Mouse (Mus musculus) liver, embryonic 16.5 days (tissue): Measurements from ENCODE around the gene Gpr152. TPM values are rescaled to one million over a fixed set of nuclear protein-coding genes. Genes with fewer than 3 reads are reported as not detected.
"Not testable (repeated sequence)": the region's sequence is repeated elsewhere in the genome, so short reads cannot be mapped to it uniquely, and the experiment has no call there.

ENCODE experiments used
- ATAC-seq: fragments of 200-750 bp; cut with Nextera tagmentation; 2 replicates; pipeline ENCODE4 v1.8.0; 2017; ENCODE audit warnings: low read depth, mild to moderate bottlenecking, moderate number of reproducible peaks, moderate library complexity
- H3K27ac ChIP-seq: fragments of 300-500 bp; sonication (generic); 2 replicates; pipeline ENCODE4 v1.5.1; 2014; ENCODE audit warnings: mild to moderate bottlenecking, low read length
- H3K27me3 ChIP-seq: fragments of 300-500 bp; sonication (generic); 2 replicates; pipeline ENCODE4 v1.6.1; 2014; ENCODE audit warnings: low read depth, low read length, mixed read lengths; ENCODE audit not compliant: control insufficient read depth, insufficient read depth
- H3K36me3 ChIP-seq: fragments of 300-500 bp; sonication (generic); 2 replicates; pipeline ENCODE4 v1.6.1; 2014; ENCODE audit warnings: mild to moderate bottlenecking; ENCODE audit not compliant: control insufficient read depth, insufficient read depth
- H3K4me1 ChIP-seq: fragments of 300-500 bp; sonication (generic); 2 replicates; pipeline ENCODE4 v1.6.1; 2014; ENCODE audit warnings: low read depth, low read length, mixed read lengths; ENCODE audit not compliant: control insufficient read depth
- H3K4me2 ChIP-seq: fragments of 300-500 bp; sonication (generic); 2 replicates; pipeline ENCODE4 v1.6.1; 2014; ENCODE audit warnings: low read depth, low read length, mixed read lengths
- H3K4me3 ChIP-seq: fragments of 300-500 bp; sonication (generic); 2 replicates; pipeline ENCODE4 v1.5.1; 2014; ENCODE audit warnings: low read depth, mild to moderate bottlenecking, low read length
- H3K9ac ChIP-seq: fragments of 300-500 bp; sonication (generic); 2 replicates; pipeline ENCODE4 v1.6.1; 2014; ENCODE audit warnings: low read depth, low read length
- H3K9me3 ChIP-seq: fragments of 300-500 bp; sonication (generic); replicated peaks from 2 replicates; pipeline ENCODE4 v1.6.1; 2016; ENCODE audit warnings: low read length; ENCODE audit not compliant: control insufficient read depth
- WGBS: fragments of 180-500 bp; shearing (Covaris S2); extraction: QIAGEN DNeasy Blood & Tissue Kit; methylation state at CpG from one replicate; pipeline ENCODE4 v1.1.7; 2014; ENCODE audit not compliant: insufficient replicate concordance; 5-methylcytosine and 5-hydroxymethylcytosine counted together
- polyA plus RNA-seq: library from polyadenylated mRNA; unstranded; fragments of >200 nt; fragmentation: Nextera tagmentation; extraction: Ambion mirVana; gene quantifications from 2 replicates; pipeline ENCODE4 v1.2.1, GENCODE M21; 2015

Gene Gpr152
- polyA plus RNA-seq, 1 experiment from 2014 or later = 0.02 TPM

- Histone ChIP-seq H3K9me3 (no peaks in the 10 kb centered on the region), H3K4me2 (no peak overlapping the region), H3K36me3 (peaks cover 11% of the 10 kb centered on the region), H3K27me3 (no peaks in the 10 kb centered on the region), H3K9ac (no peak overlapping the region), H3K4me1 (peaks cover 25% of the 10 kb centered on the region), H3K27ac (no peak overlapping the region), H3K4me3 (no peak overlapping the region)
- ATAC-seq = no peak
- WGBS = 78% methylated on average over 11 of the region's 11 CpGs
Observed at GRCm38 (mm10) chr19:4115816-4116215, 23.8 kb upstream of the Gpr152 start.

GRCm38 (mm10) chr19:4117006-4117405 lies 22.6 kb upstream of the Gpr152 start:
- no peaks in the 10 kb centered on the region for H3K9me3 ChIP-seq
- 87% methylated on average over 7 of the region's 7 CpGs for WGBS
- no peaks in the 10 kb centered on the region for H3K27me3 ChIP-seq
- H3K4me3 ChIP-seq = no peak overlapping the region
- H3K27ac ChIP-seq = no peak overlapping the region
- peaks cover 11% of the 10 kb centered on the region for H3K36me3 ChIP-seq
- H3K9ac ChIP-seq = no peak overlapping the region
- no peak overlapping the region for H3K4me2 ChIP-seq
- ATAC-seq = no peak
- H3K4me1 ChIP-seq = peaks cover 34% of the 10 kb centered on the region

GRCm38 (mm10) chr19:4118350-4118749 lies 21.2 kb upstream of the Gpr152 start:
- Histone ChIP-seq H3K9ac (no peak overlapping the region), H3K9me3 (no peaks in the 10 kb centered on the region), H3K27me3 (no peaks in the 10 kb centered on the region), H3K4me2 (no peak overlapping the region), H3K36me3 (peaks cover 11% of the 10 kb centered on the region), H3K4me1 (peaks cover 40% of the 10 kb centered on the region), H3K27ac (no peak overlapping the region), H3K4me3 (no peak overlapping the region)
- no peak for ATAC-seq
- 81% methylated on average over 2 of the region's 2 CpGs for WGBS

- 54% methylated on average over 6 of the region's 6 CpGs for WGBS
- H3K9me3 ChIP-seq = no peaks in the 10 kb centered on the region
- ATAC-seq = no peak
- H3K27me3 ChIP-seq = no peaks in the 10 kb centered on the region
- no peak overlapping the region for H3K4me3 ChIP-seq
- peaks cover 41% of the 10 kb centered on the region for H3K4me1 ChIP-seq
- no peak overlapping the region for H3K9ac ChIP-seq
- no peak overlapping the region for H3K27ac ChIP-seq
- H3K4me2 ChIP-seq = peak overlapping the region; percentile 77
- peaks cover 6% of the 10 kb centered on the region for H3K36me3 ChIP-seq
Observed at GRCm38 (mm10) chr19:4119716-4120487, 19.7 kb upstream of the Gpr152 start.

DNA sequence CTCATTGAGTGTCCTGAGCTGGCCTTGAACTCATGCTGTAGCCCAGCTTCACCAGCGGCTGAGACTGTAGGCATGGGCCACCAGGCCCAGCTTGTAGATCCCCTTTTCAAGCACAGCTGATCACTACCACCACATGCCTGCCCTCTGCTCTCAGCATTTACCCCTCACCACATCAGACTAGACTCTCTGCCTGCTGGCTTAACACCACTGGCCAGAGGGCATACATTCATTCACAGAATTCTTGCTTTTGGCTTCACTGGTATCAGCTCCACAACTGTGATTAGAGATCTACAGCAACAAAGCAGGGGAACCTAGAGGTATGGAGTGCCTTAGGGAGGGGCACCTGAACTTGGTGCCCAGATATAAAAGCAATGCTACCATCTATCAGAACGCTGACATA lies 19.1 kb upstream of the Gpr152 start:
- H3K27ac ChIP-seq = no peak overlapping the region
- H3K36me3 ChIP-seq = peaks cover 2% of the 10 kb centered on the region
- H3K9ac ChIP-seq = no peak overlapping the region
- H3K9me3 ChIP-seq = no peaks in the 10 kb centered on the region
- H3K4me2 ChIP-seq = peak overlapping the region; percentile 77
- H3K4me3 ChIP-seq = peak overlapping the region; percentile 63
- no peaks in the 10 kb centered on the region for H3K27me3 ChIP-seq
- peaks cover 45% of the 10 kb centered on the region for H3K4me1 ChIP-seq
- 87% methylated on average over 2 of the region's 2 CpGs for WGBS
- ATAC-seq = no peak

GRCm38 (mm10) chr19:4121097-4121805 lies 18.3 kb upstream of the Gpr152 start:
- no peaks in the 10 kb centered on the region for H3K36me3 ChIP-seq
- H3K4me3 ChIP-seq = peak overlapping the region; percentile 63
- peak; percentile 64 for ATAC-seq
- 2% methylated on average over 38 of the region's 38 CpGs for WGBS
- peak overlapping the region; percentile 83 for H3K27ac ChIP-seq
- peak overlapping the region; percentile 64 for H3K9ac ChIP-seq
- H3K4me1 ChIP-seq = peaks cover 45% of the 10 kb centered on the region
- H3K9me3 ChIP-seq = no peaks in the 10 kb centered on the region
- H3K4me2 ChIP-seq = peak overlapping the region; percentile 77
- no peaks in the 10 kb centered on the region for H3K27me3 ChIP-seq

DNA sequence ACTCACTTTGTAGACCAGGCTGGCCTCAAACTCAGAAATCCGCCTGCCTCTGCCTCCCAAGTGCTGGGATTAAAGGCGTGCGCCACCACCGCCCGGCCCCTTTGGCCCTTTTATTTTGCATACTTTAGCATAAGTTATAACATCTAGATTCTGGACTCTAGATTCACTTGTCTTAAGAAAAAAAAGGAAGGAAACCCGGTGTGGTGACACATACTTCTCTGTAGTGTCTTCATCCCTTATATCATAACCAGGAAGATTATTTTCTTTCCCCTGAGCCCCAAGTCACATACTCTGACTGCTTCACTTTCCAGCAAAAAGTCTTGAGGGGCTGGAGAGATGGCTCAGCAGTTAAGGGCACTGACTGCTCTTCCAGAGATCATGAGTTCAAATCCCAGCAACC lies 17.7 kb upstream of the Gpr152 start:
- peak overlapping the region; percentile 78 for H3K27ac ChIP-seq
- not testable (repeated sequence) for H3K36me3 ChIP-seq, H3K27me3 ChIP-seq, H3K4me3 ChIP-seq, H3K9me3 ChIP-seq, H3K9ac ChIP-seq, ATAC-seq
- peak overlapping the region; percentile 77 for H3K4me2 ChIP-seq
- WGBS = 32% methylated on average over 6 of the region's 6 CpGs
- peaks cover 50% of the 10 kb centered on the region for H3K4me1 ChIP-seq

DNA sequence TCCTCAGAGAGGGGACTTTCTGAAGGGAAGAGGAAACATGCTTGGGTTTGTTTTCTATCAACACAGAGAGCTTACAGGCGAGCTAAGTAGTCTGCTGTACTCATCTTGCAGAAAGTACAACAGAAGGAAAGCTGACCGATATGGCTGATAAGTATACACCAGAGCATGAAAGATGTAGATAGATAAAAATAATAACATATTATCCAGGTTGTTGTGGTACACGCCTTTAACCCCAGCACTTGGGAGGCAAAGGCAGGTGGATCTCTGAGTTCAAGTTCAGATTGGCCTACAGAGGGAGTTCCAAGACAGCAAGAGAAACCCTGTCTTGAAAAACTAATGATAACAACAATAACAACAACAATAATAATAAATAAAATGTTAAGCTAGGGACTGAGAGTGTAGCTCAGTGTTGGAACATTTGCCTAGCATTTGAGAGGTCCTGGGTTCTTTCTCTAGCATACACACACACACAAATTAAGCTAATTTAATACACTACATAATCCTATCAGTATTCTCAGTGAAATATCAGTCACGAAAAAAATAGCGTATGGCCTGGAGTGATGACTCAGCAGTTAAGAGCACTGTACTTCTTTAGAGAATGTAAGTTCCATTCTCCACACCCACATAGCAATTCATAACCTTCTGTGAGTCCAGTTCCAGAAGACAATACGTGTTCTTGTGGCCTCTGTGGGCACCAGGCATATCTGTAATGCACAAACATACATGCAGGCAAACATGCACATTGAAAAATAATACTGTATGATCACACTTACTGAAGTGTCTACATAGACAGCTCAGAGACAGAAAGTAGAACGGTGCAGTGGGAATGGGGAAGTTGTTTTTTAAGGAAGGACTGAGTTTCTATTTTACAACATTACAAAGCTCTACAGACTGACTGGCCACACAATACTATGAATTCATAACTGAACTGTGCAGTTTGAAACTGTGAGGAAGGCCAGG lies 16.9 kb upstream of the Gpr152 start:
- no peak for ATAC-seq
- no peak overlapping the region for H3K9ac ChIP-seq
- H3K4me2 ChIP-seq = peak overlapping the region; percentile 18
- H3K4me3 ChIP-seq = no peak overlapping the region
- H3K27ac ChIP-seq = peak overlapping the region; percentile 75
- no peaks in the 10 kb centered on the region for H3K27me3 ChIP-seq
- no peaks in the 10 kb centered on the region for H3K9me3 ChIP-seq
- H3K4me1 ChIP-seq = peaks cover 58% of the 10 kb centered on the region
- no peaks in the 10 kb centered on the region for H3K36me3 ChIP-seq
- 27% methylated on average over 7 of the region's 7 CpGs for WGBS
